Mouse (Mus musculus): ENCODE data around the gene Cers5. TPM values are rescaled to one million over a fixed set of nuclear protein-coding genes. Genes with fewer than 3 reads are reported as not detected.

Cers5 gene
- total and polyA plus RNA-seq, 3 experiments = 17.4 to 21.6 (median 17.9) TPM

DNA sequence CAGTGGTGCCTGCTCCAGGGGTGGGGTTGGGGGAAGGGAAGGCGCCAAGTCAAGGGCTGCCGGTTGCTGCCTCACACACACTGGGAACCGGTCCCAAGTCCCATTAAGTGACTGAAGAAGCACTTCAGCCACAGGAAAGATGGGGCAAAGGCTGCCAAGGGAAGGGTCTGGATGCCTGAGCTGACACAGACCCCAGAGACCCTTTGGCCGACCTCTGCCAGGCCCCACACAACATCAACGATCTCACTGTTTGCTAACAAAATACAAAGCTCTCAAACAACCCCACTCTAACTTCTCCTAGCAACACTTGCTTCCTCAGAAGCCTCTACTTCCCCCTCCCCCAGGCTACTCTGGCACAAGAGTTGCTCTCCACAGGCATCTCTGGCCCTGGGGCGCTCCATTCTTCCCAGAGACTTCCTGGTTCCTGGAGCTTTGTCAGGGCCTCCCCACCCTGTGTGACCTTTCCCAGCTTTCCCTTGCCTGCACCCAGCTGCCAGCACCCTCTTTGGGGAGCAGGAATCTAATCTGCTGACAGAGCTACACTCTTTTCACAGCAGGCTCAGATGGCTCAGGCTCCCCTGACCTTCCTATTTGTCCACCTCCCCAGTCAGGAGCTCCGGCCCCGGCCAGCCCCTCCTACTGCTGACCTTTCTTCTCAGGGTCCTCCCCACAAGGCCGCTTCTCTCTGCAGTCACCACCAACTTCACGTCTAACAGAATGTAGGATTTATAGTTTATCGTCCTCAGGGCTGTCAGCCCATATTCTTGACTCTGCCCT, 49.0 kb downstream of the Cers5 start:
- Histone ChIP-seq H3K27me3 (ENCODE audit: control insufficient read depth, insufficient read depth, low read length) (no peaks in the 10 kb centered on the region), H3K4me3 (peak overlapping the region; percentile 26; the same call in 1 of the 2 replicates), H3K36me3 (ENCODE audit: control insufficient read depth, insufficient read depth, low read length) (peaks cover 3% of the 10 kb centered on the region; the same call in 1 of the 2 replicates), H3K9ac (ENCODE audit: low read depth, low read length) (peak overlapping the region; percentile 33), H3K4me1 (ENCODE audit: control insufficient read depth, insufficient read depth, low read length) (peaks cover 14% of the 10 kb centered on the region), H3K27ac (peak overlapping the region; percentile 95), H3K79me2 (replicated peaks; ENCODE audit: control insufficient read depth, insufficient read depth, low read length) (no peaks in the 10 kb centered on the region; the same call in 1 of the 2 replicates)
- 5% methylated on average over 11 of the region's 11 CpGs for WGBS
- intact Hi-C loops (cut with DNase I) = loop anchor here (2.0 kb wide), 2 partner anchors 21 to 49 kb away; partner anchors contain the start of genes Cers5 and Smarcd1
- peak; percentile 74 to 83 for DNase-seq
- TF ChIP-seq POLR2A (IDR thresholded peaks at IDR 0.05; ENCODE audit: insufficient read depth, low read depth, low read length) (no peak), CTCF (IDR thresholded peaks at IDR 0.05) (no peak), EP300 (IDR thresholded peaks at IDR 0.05; ENCODE audit: insufficient read depth, low read depth, low read length) (peak; percentile 53; the same call in 1 of the 2 replicates)

DNA sequence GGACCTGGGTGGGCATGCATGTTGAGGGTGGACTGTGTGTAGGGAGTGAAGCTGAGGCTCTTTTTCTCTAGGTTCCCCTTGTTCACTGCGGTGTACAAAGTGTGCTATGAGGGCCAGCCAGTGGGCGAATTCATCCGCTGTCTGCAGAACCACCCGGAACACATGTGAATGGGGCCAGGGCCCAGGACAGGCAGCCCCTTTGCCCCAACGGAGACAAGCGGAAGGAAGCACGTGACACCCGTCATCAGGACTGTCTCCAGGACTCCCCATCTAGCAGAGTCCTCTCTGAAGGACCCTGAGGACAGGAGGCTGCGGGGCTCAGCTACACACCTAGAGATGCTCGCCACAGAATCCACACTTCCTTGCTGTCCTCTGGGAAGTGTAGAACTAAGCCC, 49.6 kb downstream of the Cers5 start:
- peak in 1 of 2 experiments; percentile 34 for DNase-seq
- 17% methylated on average over 10 of the region's 10 CpGs for WGBS
- H3K27ac ChIP-seq = peak overlapping the region; percentile 95
- no peaks in the 10 kb centered on the region; the same call in 1 of the 2 replicates for H3K79me2 ChIP-seq (replicated peaks; ENCODE audit: control insufficient read depth, insufficient read depth, low read length)
- H3K4me1 ChIP-seq (ENCODE audit: control insufficient read depth, insufficient read depth, low read length) = peaks cover 14% of the 10 kb centered on the region
- TF ChIP-seq CTCF (IDR thresholded peaks at IDR 0.05) (no peak), EP300 (IDR thresholded peaks at IDR 0.05; ENCODE audit: insufficient read depth, low read depth, low read length) (0 out of 2 replicates have a peak, but pooled peaks have one; percentile 5), POLR2A (IDR thresholded peaks at IDR 0.05; ENCODE audit: insufficient read depth, low read depth, low read length) (0 out of 2 replicates have a peak, but pooled peaks have one; percentile 27)
- no peak overlapping the region; the same call in 1 of the 2 replicates for H3K9ac ChIP-seq (ENCODE audit: low read depth, low read length)
- H3K36me3 ChIP-seq (ENCODE audit: control insufficient read depth, insufficient read depth, low read length) = peaks cover 3% of the 10 kb centered on the region; the same call in 1 of the 2 replicates
- no peak overlapping the region for H3K4me3 ChIP-seq
- no peaks in the 10 kb centered on the region for H3K27me3 ChIP-seq (ENCODE audit: control insufficient read depth, insufficient read depth, low read length)
- intact Hi-C loops (cut with DNase I) = no loop called here

DNA sequence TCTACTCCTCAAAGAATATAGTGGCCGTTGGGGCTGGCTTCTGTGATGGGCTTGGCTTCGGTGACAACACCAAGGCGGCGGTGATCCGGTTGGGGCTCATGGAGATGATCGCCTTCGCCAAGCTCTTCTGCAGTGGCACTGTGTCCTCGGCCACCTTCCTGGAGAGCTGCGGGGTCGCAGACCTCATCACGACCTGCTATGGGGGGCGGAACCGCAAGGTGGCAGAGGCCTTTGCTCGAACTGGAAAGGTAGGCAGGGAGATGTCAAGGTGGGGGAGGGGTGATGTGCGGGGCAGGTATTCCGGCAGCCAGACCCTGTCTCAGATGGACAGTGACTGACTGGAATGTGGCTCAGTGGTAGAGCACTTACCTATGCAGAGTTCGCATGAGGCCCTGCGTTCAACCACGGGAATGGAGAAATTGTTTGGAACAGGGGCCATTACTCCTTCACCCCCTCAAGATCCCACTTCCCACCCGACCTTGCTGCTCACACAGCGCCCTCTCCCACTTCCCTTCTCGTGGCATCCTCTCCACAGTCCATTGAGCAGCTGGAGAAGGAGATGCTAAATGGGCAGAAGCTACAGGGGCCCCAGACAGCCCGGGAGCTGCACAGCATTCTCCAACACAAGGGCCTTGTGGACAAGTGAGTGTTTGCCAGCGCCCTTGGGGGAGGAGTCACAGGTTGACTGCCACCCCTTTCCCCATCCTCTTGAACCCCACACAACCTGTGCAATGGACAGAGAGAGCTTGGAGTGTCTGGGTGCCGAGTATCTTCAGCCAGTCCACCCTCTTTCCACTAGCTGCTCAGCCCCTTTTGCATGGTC, 50.6 kb downstream of the Cers5 start:
- Histone ChIP-seq H3K27me3 (ENCODE audit: control insufficient read depth, insufficient read depth, low read length) (no peaks in the 10 kb centered on the region), H3K36me3 (ENCODE audit: control insufficient read depth, insufficient read depth, low read length) (peaks cover 3% of the 10 kb centered on the region; the same call in 1 of the 2 replicates), H3K27ac (no peak overlapping the region), H3K9ac (ENCODE audit: low read depth, low read length) (no peak overlapping the region), H3K4me3 (no peak overlapping the region), H3K79me2 (replicated peaks; ENCODE audit: control insufficient read depth, insufficient read depth, low read length) (no peaks in the 10 kb centered on the region), H3K4me1 (ENCODE audit: control insufficient read depth, insufficient read depth, low read length) (peaks cover 14% of the 10 kb centered on the region)
- WGBS = 88% methylated on average over 25 of the region's 25 CpGs
- intact Hi-C loops (cut with DNase I) = no loop called here
- no peak for DNase-seq
- no peak for TF ChIP-seq EP300 (IDR thresholded peaks at IDR 0.05; ENCODE audit: insufficient read depth, low read depth, low read length)
- TF ChIP-seq CTCF (IDR thresholded peaks at IDR 0.05) = no peak
- TF ChIP-seq POLR2A (IDR thresholded peaks at IDR 0.05; ENCODE audit: insufficient read depth, low read depth, low read length) = no peak

DNA sequence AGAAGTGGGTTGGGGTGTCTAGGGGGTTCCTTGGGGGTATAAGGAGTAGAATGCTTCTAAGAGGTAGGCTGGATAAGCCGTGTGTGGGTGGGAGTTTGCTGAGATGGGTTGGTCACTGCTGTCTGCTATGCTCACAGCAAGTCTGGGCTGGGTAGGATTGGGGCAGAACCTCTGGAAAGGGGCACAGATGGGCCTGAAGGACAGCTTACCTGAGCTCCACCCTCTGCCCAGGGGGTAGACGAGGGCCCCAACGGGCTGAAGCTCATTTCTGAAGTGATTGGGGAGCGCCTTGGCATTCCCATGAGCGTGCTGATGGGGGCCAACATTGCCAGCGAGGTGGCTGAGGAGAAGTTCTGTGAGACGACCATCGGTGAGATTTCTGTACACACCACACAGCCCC, 52.8 kb downstream of the Cers5 start:
- 86% methylated on average over 8 of the region's 8 CpGs for whole genome bisulfite sequencing
- TF ChIP-seq CTCF (IDR thresholded peaks at IDR 0.05) = no peak
- no peak for TF ChIP-seq EP300 (IDR thresholded peaks at IDR 0.05; ENCODE audit: insufficient read depth, low read depth, low read length)
- TF ChIP-seq POLR2A (IDR thresholded peaks at IDR 0.05; ENCODE audit: insufficient read depth, low read depth, low read length) = no peak
- H3K4me3 ChIP-seq = no peak overlapping the region
- DNase-seq = no peak
- no peak overlapping the region for H3K27ac ChIP-seq
- intact Hi-C loops (cut with DNase I) = no loop called here
- H3K36me3 ChIP-seq (ENCODE audit: control insufficient read depth, insufficient read depth, low read length) = no peaks in the 10 kb centered on the region
- H3K27me3 ChIP-seq (ENCODE audit: control insufficient read depth, insufficient read depth, low read length) = no peaks in the 10 kb centered on the region
- H3K4me1 ChIP-seq (ENCODE audit: control insufficient read depth, insufficient read depth, low read length) = peaks cover 20% of the 10 kb centered on the region
- no peak overlapping the region for H3K9ac ChIP-seq (ENCODE audit: low read depth, low read length)
- H3K79me2 ChIP-seq (replicated peaks; ENCODE audit: control insufficient read depth, insufficient read depth, low read length) = no peaks in the 10 kb centered on the region

DNA sequence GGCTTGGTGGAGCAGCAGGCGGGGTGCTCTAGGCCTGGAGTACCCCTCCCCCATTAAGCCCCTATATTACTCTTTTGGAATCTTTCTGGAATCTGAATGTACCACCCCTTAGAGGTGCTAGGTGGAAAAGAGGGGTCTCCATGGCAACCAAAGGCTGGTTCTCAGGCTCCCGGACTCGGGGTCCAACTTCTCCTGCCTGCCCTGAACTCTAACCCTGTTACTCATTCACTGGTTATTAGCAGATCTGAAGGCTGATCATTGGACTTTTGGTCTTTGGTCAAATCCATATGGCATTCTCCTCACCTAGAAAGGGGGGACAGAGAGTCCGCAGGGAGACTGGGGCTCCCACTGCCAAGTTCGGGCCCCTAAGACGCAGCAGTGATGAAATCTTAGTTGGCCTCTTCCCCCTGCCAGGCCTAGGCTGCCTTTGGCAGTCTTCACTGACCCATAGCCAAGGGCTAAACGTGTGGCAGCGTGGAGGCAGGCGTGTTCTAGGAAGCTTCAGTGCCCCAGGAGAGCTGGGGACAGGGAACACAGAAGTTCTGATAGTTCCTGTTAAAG, 54.1 kb downstream of the Cers5 start:
- Histone ChIP-seq H3K4me3 (no peak overlapping the region), H3K36me3 (ENCODE audit: control insufficient read depth, insufficient read depth, low read length) (no peaks in the 10 kb centered on the region), H3K27ac (no peak overlapping the region; the same call in 1 of the 2 replicates), H3K79me2 (replicated peaks; ENCODE audit: control insufficient read depth, insufficient read depth, low read length) (no peaks in the 10 kb centered on the region), H3K4me1 (ENCODE audit: control insufficient read depth, insufficient read depth, low read length) (peaks cover 12% of the 10 kb centered on the region), H3K27me3 (ENCODE audit: control insufficient read depth, insufficient read depth, low read length) (no peaks in the 10 kb centered on the region), H3K9ac (ENCODE audit: low read depth, low read length) (no peak overlapping the region)
- WGBS = 67% methylated on average over 9 of the region's 9 CpGs
- TF ChIP-seq POLR2A (IDR thresholded peaks at IDR 0.05; ENCODE audit: insufficient read depth, low read depth, low read length) (no peak; the same call in 1 of the 2 replicates), EP300 (IDR thresholded peaks at IDR 0.05; ENCODE audit: insufficient read depth, low read depth, low read length) (0 out of 2 replicates have a peak, but pooled peaks have one; percentile 12), CTCF (IDR thresholded peaks at IDR 0.05) (no peak)
- DNase-seq = peak in 1 of 2 experiments; percentile 52
- intact Hi-C loops (cut with DNase I) = no loop called here

Measured in heart, adult 2 months (tissue).